23 mouse cellular contexts compared by ENCODE assay signal in genomic region chr12:61807073-61807605, GRCm38 (mm10).
"Had no signal": no experiment of that assay in that cellular context is flagged by ENCODE, and none has a peak within 500 bp of the region (broad histone marks: within the 10 kb centered on the region; RNA-seq: fewer than 3 reads in every experiment).

No protein-coding gene starts in this region.

- H3K27me3 ChIP-seq: limb, embryonic 12.5 days; limb, embryonic 15.5 days; liver, embryonic 12.5 days; liver, embryonic 15.5 days; lung, embryonic 15.5 days; megakaryocyte, embryonic 14.5 days; midbrain, embryonic 13.5 days; neural tube, embryonic 13.5 days; stomach, embryonic 15.5 days had no signal

- H3K4me1 ChIP-seq: limb, embryonic 12.5 days; limb, embryonic 15.5 days; liver, embryonic 12.5 days; liver, embryonic 15.5 days; lung, embryonic 15.5 days; megakaryocyte, embryonic 14.5 days; midbrain, embryonic 10.5 days; midbrain, embryonic 13.5 days; neural tube, embryonic 13.5 days; stomach, embryonic 15.5 days had no signal

- H3K9me3 ChIP-seq: limb, embryonic 12.5 days; limb, embryonic 15.5 days; liver, embryonic 12.5 days; liver, embryonic 15.5 days; lung, embryonic 15.5 days; megakaryocyte, embryonic 14.5 days; midbrain, embryonic 10.5 days; midbrain, embryonic 13.5 days; neural tube, embryonic 13.5 days; stomach, embryonic 15.5 days had no signal

- H3K4me2 ChIP-seq: limb, embryonic 12.5 days; limb, embryonic 15.5 days; liver, embryonic 12.5 days; liver, embryonic 15.5 days; lung, embryonic 15.5 days; midbrain, embryonic 13.5 days; neural tube, embryonic 13.5 days; stomach, embryonic 15.5 days had no signal

- H3K36me3 ChIP-seq: limb, embryonic 12.5 days; limb, embryonic 15.5 days; liver, embryonic 12.5 days; liver, embryonic 15.5 days; lung, embryonic 15.5 days; midbrain, embryonic 10.5 days; midbrain, embryonic 13.5 days; neural tube, embryonic 13.5 days; stomach, embryonic 15.5 days had no signal

- H3K9ac ChIP-seq: limb, embryonic 12.5 days; limb, embryonic 15.5 days; liver, embryonic 12.5 days; liver, embryonic 15.5 days; lung, embryonic 15.5 days; midbrain, embryonic 13.5 days; neural tube, embryonic 13.5 days; stomach, embryonic 15.5 days had no signal

- H3K27ac ChIP-seq: limb, embryonic 12.5 days; limb, embryonic 15.5 days; liver, embryonic 12.5 days; liver, embryonic 15.5 days; lung, embryonic 15.5 days; midbrain, embryonic 10.5 days; midbrain, embryonic 13.5 days; neural tube, embryonic 13.5 days; stomach, embryonic 15.5 days had no signal

- DNase-seq: kidney, postnatal 14 days; kidney, postnatal 4 days; left cerebral cortex, postnatal 4 days; lung, adult 18-20 months; lung, postnatal 10 days; lung, postnatal 36 days; retina, postnatal 1 day; right cerebral cortex, postnatal 25 days; spleen, adult 18-20 months; thymus, adult 18-20 months; thymus, postnatal 36 days had no signal

- ATAC-seq: liver, embryonic 12.5 days; midbrain, embryonic 13.5 days; midbrain, embryonic 16.5 days had no signal

- H3K4me3 ChIP-seq: limb, embryonic 12.5 days; limb, embryonic 15.5 days; liver, embryonic 12.5 days; liver, embryonic 15.5 days; lung, embryonic 15.5 days; megakaryocyte, embryonic 14.5 days; midbrain, embryonic 10.5 days; midbrain, embryonic 13.5 days; myocyte; neural tube, embryonic 13.5 days; stomach, embryonic 15.5 days had no signal
